Mouse (Mus musculus): ENCODE data around the gene Eftud2. TPM values are rescaled to one million over a fixed set of nuclear protein-coding genes. Genes with fewer than 3 reads are reported as not detected.

Gene Eftud2
- polyA plus RNA-seq, 1 experiment from 2014 or later, result 222 TPM

GRCm38 (mm10) chr11:102808246-102808645, 72.5 kb downstream of the Eftud2 start:
- Histone ChIP-seq H3K4me3 (ENCODE audit: low read length) (no peak overlapping the region), H3K36me3 (ENCODE audit: insufficient read depth, low read length) (peaks cover 9% of the 10 kb centered on the region), H3K4me1 (ENCODE audit: insufficient read depth, low read length) (peaks cover 14% of the 10 kb centered on the region), H3K4me2 (replicated peaks; ENCODE audit: low read depth, low read length) (no peak overlapping the region), H3K27me3 (ENCODE audit: insufficient read depth, low read length) (no peaks in the 10 kb centered on the region), H3K9me3 (ENCODE audit: low read length) (no peaks in the 10 kb centered on the region; the same call in 1 of the 2 replicates), H3K9ac (replicated peaks; ENCODE audit: low read length) (no peak overlapping the region), H3K27ac (ENCODE audit: low read length) (no peak overlapping the region)
- 80% methylated on average over 5 of the region's 5 CpGs for WGBS
- no peak for ATAC-seq (ENCODE audit: low FRiP score, low TSS enrichment)

GRCm38 (mm10) chr11:102803453-102803852, 77.3 kb downstream of the Eftud2 start:
- H3K4me3 ChIP-seq (ENCODE audit: low read length), result no peak overlapping the region
- 43% methylated on average over 5 of the region's 5 CpGs for WGBS
- H3K9ac ChIP-seq (replicated peaks; ENCODE audit: low read length), result no peak overlapping the region
- no peaks in the 10 kb centered on the region for H3K27me3 ChIP-seq (ENCODE audit: insufficient read depth, low read length)
- H3K36me3 ChIP-seq (ENCODE audit: insufficient read depth, low read length), result peaks cover 37% of the 10 kb centered on the region
- no peak overlapping the region for H3K4me2 ChIP-seq (replicated peaks; ENCODE audit: low read depth, low read length)
- no peak overlapping the region for H3K27ac ChIP-seq (ENCODE audit: low read length)
- H3K9me3 ChIP-seq (ENCODE audit: low read length), result no peaks in the 10 kb centered on the region; the same call in 1 of the 2 replicates
- peaks cover under 1% of the 10 kb centered on the region; the same call in 1 of the 2 replicates for H3K4me1 ChIP-seq (ENCODE audit: insufficient read depth, low read length)
- no peak for ATAC-seq (ENCODE audit: low FRiP score, low TSS enrichment)

- 0 out of 2 replicates have a peak overlapping the region, but pooled peaks have one; percentile 35 for H3K27ac ChIP-seq (ENCODE audit: low read length)
- no peak overlapping the region for H3K9ac ChIP-seq (replicated peaks; ENCODE audit: low read length)
- no peak overlapping the region for H3K4me2 ChIP-seq (replicated peaks; ENCODE audit: low read depth, low read length)
- WGBS, result 12% methylated on average over 8 of the region's 8 CpGs
- H3K9me3 ChIP-seq (ENCODE audit: low read length), result no peaks in the 10 kb centered on the region
- peaks cover 33% of the 10 kb centered on the region for H3K4me1 ChIP-seq (ENCODE audit: insufficient read depth, low read length)
- H3K36me3 ChIP-seq (ENCODE audit: insufficient read depth, low read length), result peaks cover 12% of the 10 kb centered on the region; the same call in 1 of the 2 replicates
- H3K4me3 ChIP-seq (ENCODE audit: low read length), result no peak overlapping the region
- no peaks in the 10 kb centered on the region for H3K27me3 ChIP-seq (ENCODE audit: insufficient read depth, low read length)
- ATAC-seq (ENCODE audit: low FRiP score, low TSS enrichment), result peak; percentile 55; the same call in 1 of the 2 replicates
Observed at GRCm38 (mm10) chr11:102794157-102794556, 86.6 kb downstream of the Eftud2 start.

- Histone ChIP-seq H3K4me1 (ENCODE audit: insufficient read depth, low read length) (peaks cover 33% of the 10 kb centered on the region), H3K27ac (ENCODE audit: low read length) (peak overlapping the region; percentile 5), H3K36me3 (ENCODE audit: insufficient read depth, low read length) (peaks cover 6% of the 10 kb centered on the region; the same call in 1 of the 2 replicates), H3K27me3 (ENCODE audit: insufficient read depth, low read length) (no peaks in the 10 kb centered on the region), H3K9me3 (ENCODE audit: low read length) (no peaks in the 10 kb centered on the region), H3K4me2 (replicated peaks; ENCODE audit: low read depth, low read length) (no peak overlapping the region), H3K9ac (replicated peaks; ENCODE audit: low read length) (0 out of 2 replicates have a peak overlapping the region, but pooled peaks have one; percentile 0), H3K4me3 (ENCODE audit: low read length) (no peak overlapping the region)
- WGBS, result 17% methylated on average over 14 of the region's 14 CpGs
- ATAC-seq (ENCODE audit: low FRiP score, low TSS enrichment), result no peak
Observed at GRCm38 (mm10) chr11:102791682-102792445, 88.9 kb downstream of the Eftud2 start.

Other genes with a start within 250 kb of the Eftud2 start
- 0.28 and 0.34 TPM in 2 replicates for gene Meioc, start 217.3 kb downstream of the Eftud2 start, polyA plus RNA-seq (2015; fragmentation: Nextera tagmentation; extraction: Ambion mirVana)
- gene Ccdc43, start 183.2 kb downstream of the Eftud2 start, polyA plus RNA-seq (2015; fragmentation: Nextera tagmentation; extraction: Ambion mirVana), result 51.9 and 52.1 TPM in 2 replicates
- gene Adam11, start 119.5 kb downstream of the Eftud2 start, polyA plus RNA-seq (2015; fragmentation: Nextera tagmentation; extraction: Ambion mirVana), result 8.7 and 8.8 TPM in 2 replicates
- 54.5 and 55.4 TPM in 2 replicates for gene Gjc1, start 61.3 kb downstream of the Eftud2 start, polyA plus RNA-seq (2015; fragmentation: Nextera tagmentation; extraction: Ambion mirVana)
- 0.42 and 2.5 TPM in 2 replicates for gene Higd1b, start 45.1 kb downstream of the Eftud2 start, polyA plus RNA-seq (2015; fragmentation: Nextera tagmentation; extraction: Ambion mirVana)
- gene Ccdc103, start 219 bp upstream of the Eftud2 start, polyA plus RNA-seq (2015; fragmentation: Nextera tagmentation; extraction: Ambion mirVana), result 1.9 and 2.1 TPM in 2 replicates
- gene Fam187a, start 4.2 kb upstream of the Eftud2 start, polyA plus RNA-seq (2015; fragmentation: Nextera tagmentation; extraction: Ambion mirVana), result not detected in 2 replicates
- gene Gfap, start 19.9 kb upstream of the Eftud2 start, polyA plus RNA-seq (2015; fragmentation: Nextera tagmentation; extraction: Ambion mirVana), result 0.41 and 0.50 TPM in 2 replicates
- gene Kif18b, start 44.1 kb upstream of the Eftud2 start, polyA plus RNA-seq (2015; fragmentation: Nextera tagmentation; extraction: Ambion mirVana), result 11.5 and 12.6 TPM in 2 replicates
- 2.5 and 3.0 TPM in 2 replicates for gene C1ql1, start 65.7 kb upstream of the Eftud2 start, polyA plus RNA-seq (2015; fragmentation: Nextera tagmentation; extraction: Ambion mirVana)
- gene Nmt1, start 147.2 kb upstream of the Eftud2 start, polyA plus RNA-seq (2015; fragmentation: Nextera tagmentation; extraction: Ambion mirVana), result 50.7 and 51.9 TPM in 2 replicates
- 161 and 201 TPM in 2 replicates for gene Dcakd, start 147.3 kb upstream of the Eftud2 start, polyA plus RNA-seq (2015; fragmentation: Nextera tagmentation; extraction: Ambion mirVana)
- gene Plcd3, start 220.7 kb upstream of the Eftud2 start, polyA plus RNA-seq (2015; fragmentation: Nextera tagmentation; extraction: Ambion mirVana), result 8.2 and 8.7 TPM in 2 replicates
- 28.7 and 29.9 TPM in 2 replicates for gene Acbd4, start 220.7 kb upstream of the Eftud2 start, polyA plus RNA-seq (2015; fragmentation: Nextera tagmentation; extraction: Ambion mirVana)
- 5.5 and 6.6 TPM in 2 replicates for gene Hexim1, start 235.2 kb upstream of the Eftud2 start, polyA plus RNA-seq (2015; fragmentation: Nextera tagmentation; extraction: Ambion mirVana)

All from kidney, embryonic 16.5 days (tissue).